Mouse (Mus musculus) pancreas, adult 10 weeks (tissue): ENCODE results near the gene Prss45. TPM values are rescaled to one million over a fixed set of nuclear protein-coding genes. Genes with fewer than 3 reads are reported as not detected.

ENCODE experiments used
- polyA plus RNA-seq: library from polyadenylated mRNA; stranded (reverse); fragments of 350-450 nt; fragmentation: Illumina TruSeq; extraction: RNeasy Lipid Tissue Mini Kit (QIAGEN cat#74804); gene quantifications from one replicate; pipeline ENCODE4 v1.2.3, GENCODE M21; 2015; ENCODE audit warnings: low read depth, low replicate concordance; ENCODE audit not compliant: insufficient read depth

The Prss45 gene
- polyA plus RNA-seq, result not detected

GRCm38 (mm10) chr9:110834411-110834810 lies at the start of gene Prss45:
Prss45 (plus strand) TSS chr9:110834588.

GRCm38 (mm10) chr9:110797866-110798265 lies 36.5 kb upstream of the Prss45 start, which contains the start of gene Prss42:
Prss42 (plus strand) TSS chr9:110798166.

GRCm38 (mm10) chr9:110813789-110814188 lies 20.6 kb upstream of the Prss45 start, which contains the start of gene Prss44:
Prss44 (plus strand) TSS chr9:110813994.

GRCm38 (mm10) chr9:110826390-110826789 lies 8.0 kb upstream of the Prss45 start, which contains the start of gene Prss43:
Prss43 (plus strand) TSS chr9:110826690.

GRCm38 (mm10) chr9:110844206-110844605 lies 9.8 kb downstream of the Prss45 start, which contains the start of gene Prss46:
Prss46 (plus strand) TSS chr9:110844506.

GRCm38 (mm10) chr9:110857781-110858472 lies 23.5 kb downstream of the Prss45 start, which contains the start of gene Prss50:
Prss50 (plus strand) TSS chr9:110857967.

GRCm38 (mm10) chr9:110879191-110879920 lies 45.0 kb downstream of the Prss45 start, which contains the start of gene Als2cl:
Als2cl (plus strand) TSS chr9:110879870.

GRCm38 (mm10) chr9:110879998-110880561 lies 45.7 kb downstream of the Prss45 start, which contains the start of gene Tmie:
Tmie (minus strand) TSS chr9:110880113.

Other genes starting within 250 kb of the Prss45 start
- gene Nradd, start 210.1 kb upstream of the Prss45 start, polyA plus RNA-seq, result 2.3 TPM
- 8.6 TPM for gene Nbeal2, start 180.4 kb upstream of the Prss45 start, polyA plus RNA-seq
- 27.2 TPM for gene Ccdc12, start 178.1 kb upstream of the Prss45 start, polyA plus RNA-seq
- gene Myl3, start 92.7 kb upstream of the Prss45 start, polyA plus RNA-seq, result not detected
- gene Pth1r, start 87.4 kb upstream of the Prss45 start, polyA plus RNA-seq, result 1.5 TPM
- gene Prss42, start 36.4 kb upstream of the Prss45 start, polyA plus RNA-seq, result not detected
- not detected for gene Prss44, start 20.6 kb upstream of the Prss45 start, polyA plus RNA-seq
- gene Prss43, start 7.9 kb upstream of the Prss45 start, polyA plus RNA-seq, result not detected
- gene Prss46, start 9.9 kb downstream of the Prss45 start, polyA plus RNA-seq, result not detected
- gene Prss50, start 23.4 kb downstream of the Prss45 start, polyA plus RNA-seq, result not detected
- gene Als2cl, start 45.3 kb downstream of the Prss45 start, polyA plus RNA-seq, result 16.5 TPM
- gene Tmie, start 45.5 kb downstream of the Prss45 start, polyA plus RNA-seq, result 2.2 TPM
- gene Fam240a, start 82.3 kb downstream of the Prss45 start, polyA plus RNA-seq, result not detected
- gene Tdgf1, start 111.6 kb downstream of the Prss45 start, polyA plus RNA-seq, result not detected
- gene Lrrc2, start 117.0 kb downstream of the Prss45 start, polyA plus RNA-seq, result not detected
- gene Rtp3, start 156.0 kb downstream of the Prss45 start, polyA plus RNA-seq, result 4.7 TPM
- gene Ltf, start 184.7 kb downstream of the Prss45 start, polyA plus RNA-seq, result not detected
- 5.2 TPM for gene Ccrl2, start 222.9 kb downstream of the Prss45 start, polyA plus RNA-seq